Mouse (Mus musculus) heart, postnatal 14 days (tissue): ENCODE measurements around the gene Gpc3. TPM values are rescaled to one million over a fixed set of nuclear protein-coding genes. Genes with fewer than 3 reads are reported as not detected.
A peak's percentile ranks its signal among the peaks of the same experiment; 100 is the strongest.
"Not testable (repeated sequence)": the region's sequence is repeated elsewhere in the genome, so short reads cannot be mapped to it uniquely, and the experiment has no call there.

ENCODE experiments used
- DNase-seq, 2 experiments: peaks; one replicate each; pipeline ENCODE4 v3.0.0; 2021 to 2022
- intact Hi-C: fragments of 180-260 bp; cut with DNase I; formaldehyde crosslinking; loops from one replicate; pipeline ENCODE4 v1.15.1; 2025
- total RNA-seq, 2 experiments: library from RNA; stranded (reverse); gene quantifications; 2 replicates each; pipeline ENCODE4 v1.2.3; 2021

Gpc3 gene
- total RNA-seq, 2 experiments from 2014 or later: 35.0 to 35.3 TPM

GRCm38 (mm10) chrX:52441798-52442197, 172.0 kb downstream of the Gpc3 start:
- peak in 1 of 2 experiments; percentile 16 for DNase-seq
- intact Hi-C loops: no loop called here

GRCm38 (mm10) chrX:52439421-52439820, 174.3 kb downstream of the Gpc3 start:
- intact Hi-C loops: no loop called here
- DNase-seq: no peak

- DNase-seq: no peak
- intact Hi-C loops: no loop called here
Observed at GRCm38 (mm10) chrX:52425605-52426004, 188.1 kb downstream of the Gpc3 start.

- peak in 1 of 2 experiments; percentile 1 for DNase-seq
- intact Hi-C loops: no loop called here
Observed at GRCm38 (mm10) chrX:52419850-52420249, 193.9 kb downstream of the Gpc3 start.

- intact Hi-C loops: no loop called here
- DNase-seq: no peak
Observed at GRCm38 (mm10) chrX:52412936-52413335, 200.8 kb downstream of the Gpc3 start.

- DNase-seq: no peak
- intact Hi-C loops: no loop called here
Observed at GRCm38 (mm10) chrX:52401188-52401587, 212.6 kb downstream of the Gpc3 start.

GRCm38 (mm10) chrX:52375129-52375528, 238.6 kb downstream of the Gpc3 start:
- intact Hi-C loops: loop anchor here (5.0 to 10.0 kb wide), 3 partner anchors 463 to 870 kb away; no protein-coding TSS in a partner anchor
- peak; percentile 11 to 16 for DNase-seq

GRCm38 (mm10) chrX:52374209-52374608, 239.5 kb downstream of the Gpc3 start:
- intact Hi-C loops: loop anchor here (5.0 to 10.0 kb wide), 4 partner anchors 212 to 977 kb away; no protein-coding TSS in a partner anchor
- no peak for DNase-seq

GRCm38 (mm10) chrX:52372436-52372835, 241.3 kb downstream of the Gpc3 start:
- DNase-seq: no peak
- intact Hi-C loops: loop anchor here (5.0 to 10.0 kb wide), 4 partner anchors 210 to 975 kb away; no protein-coding TSS in a partner anchor

GRCm38 (mm10) chrX:52369938-52370758, 243.6 kb downstream of the Gpc3 start:
- intact Hi-C loops: loop anchor here (5.0 to 10.0 kb wide), 6 partner anchors 208 to 973 kb away; no protein-coding TSS in a partner anchor
- no peak for DNase-seq

GRCm38 (mm10) chrX:52369304-52369937, 244.3 kb downstream of the Gpc3 start:
- intact Hi-C loops: loop anchor here (5.0 kb wide), 2 partner anchors 282 to 602 kb away; no protein-coding TSS in a partner anchor
- DNase-seq: no peak

- intact Hi-C loops: loop anchor here (5.0 kb wide), 2 partner anchors 280 to 600 kb away; no protein-coding TSS in a partner anchor
Observed at GRCm38 (mm10) chrX:52366826-52367225, 246.9 kb downstream of the Gpc3 start.

GRCm38 (mm10) chrX:52365790-52366189, 248.0 kb downstream of the Gpc3 start:
- intact Hi-C loops: loop anchor here (5.0 kb wide), 2 partner anchors 278 to 598 kb away; no protein-coding TSS in a partner anchor
- no peak for DNase-seq

More at GRCm38 (mm10) chrX:52366826-52367225, 246.9 kb downstream of the Gpc3 start:
- DNase-seq: no peak

- intact Hi-C loops: no loop called here
Observed at GRCm38 (mm10) chrX:52362241-52363011, 251.3 kb downstream of the Gpc3 start.

GRCm38 (mm10) chrX:52352981-52353380, 260.8 kb downstream of the Gpc3 start:
- intact Hi-C loops: no loop called here

More at GRCm38 (mm10) chrX:52362241-52363011, 251.3 kb downstream of the Gpc3 start:
- no peak for DNase-seq

GRCm38 (mm10) chrX:52350631-52351030, 263.1 kb downstream of the Gpc3 start:
- intact Hi-C loops, DNase-seq: not testable (repeated sequence)

More at GRCm38 (mm10) chrX:52352981-52353380, 260.8 kb downstream of the Gpc3 start:
- DNase-seq: no peak

- intact Hi-C loops: no loop called here
- no peak for DNase-seq
Observed at GRCm38 (mm10) chrX:52348773-52349172, 265.0 kb downstream of the Gpc3 start.

- no peak for DNase-seq
- intact Hi-C loops: no loop called here
Observed at GRCm38 (mm10) chrX:52344018-52344417, 269.7 kb downstream of the Gpc3 start.

- intact Hi-C loops: no loop called here
- DNase-seq: no peak
Observed at GRCm38 (mm10) chrX:52340251-52340650, 273.5 kb downstream of the Gpc3 start.

- DNase-seq: no peak
- intact Hi-C loops: no loop called here
Observed at GRCm38 (mm10) chrX:52321791-52322190, 292.0 kb downstream of the Gpc3 start.
